Comparison of ENCODE assay signal across 8 mouse cellular contexts in the genomic region with DNA sequence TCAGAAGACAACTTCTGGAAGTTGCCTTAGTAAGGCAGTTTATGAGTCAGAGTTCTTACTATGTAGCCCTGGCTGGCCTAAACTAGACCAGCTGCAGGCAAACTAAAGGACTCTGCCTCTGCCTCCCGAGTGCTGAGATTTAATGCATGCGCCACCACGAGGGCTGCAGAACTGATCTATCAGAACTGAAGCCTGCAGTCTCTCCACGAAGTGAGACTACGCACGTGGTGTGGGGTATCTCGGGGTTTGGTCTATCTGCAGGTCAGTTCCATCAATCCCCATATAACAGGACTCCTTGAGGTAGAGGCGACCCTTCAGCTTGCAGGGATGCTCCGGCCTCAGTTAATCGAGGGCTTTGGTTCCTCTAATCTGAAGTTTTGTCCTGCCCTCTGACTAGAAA. TPM values are rescaled to one million over a fixed set of nuclear protein-coding genes. Genes with fewer than 3 reads are reported as not detected.
A peak's percentile ranks its signal among the peaks of the same experiment; 100 is the strongest.
DNase-seq lines count a peak whose midpoint lies in the region; ATAC-seq and TF ChIP-seq lines count a peak whose summit lies in the region.

No protein-coding gene starts in this region.

- H3K9ac ChIP-seq in forebrain, embryonic 13.5 days, result peak overlapping the region; percentile 95
- peak overlapping the region; percentile 95 for H3K9ac ChIP-seq in midbrain, embryonic 11.5 days (ENCODE audit: low read length)

- whole genome bisulfite sequencing in lung, adult 2 months, result 2% methylated on average over 10 of the region's 10 CpGs
- 2% methylated on average over 10 of the region's 10 CpGs for WGBS in forebrain, embryonic 13.5 days
- WGBS in midbrain, embryonic 11.5 days, result 5% methylated on average over 10 of the region's 10 CpGs

- peaks cover 1% of the 10 kb centered on the region; the same call in 1 of the 2 replicates for H3K36me3 ChIP-seq in forebrain, embryonic 13.5 days (ENCODE audit: poor library complexity, severe bottlenecking)
- no peaks in the 10 kb centered on the region for H3K36me3 ChIP-seq in midbrain, embryonic 11.5 days (ENCODE audit: control insufficient read depth, insufficient read depth, low read length)

- no peaks in the 10 kb centered on the region for H3K27me3 ChIP-seq in forebrain, embryonic 13.5 days
- no peaks in the 10 kb centered on the region for H3K27me3 ChIP-seq in midbrain, embryonic 11.5 days (ENCODE audit: control insufficient read depth, insufficient read depth, low read length)

- no peak for TF ChIP-seq POLR2A in lung, adult 2 months (IDR thresholded peaks at IDR 0.05; ENCODE audit: borderline replicate concordance, extremely low read depth, low read depth, low read length)
- TF ChIP-seq POLR2A in bone marrow macrophage, adult 2 months (IDR thresholded peaks at IDR 0.05; ENCODE audit: borderline replicate concordance, low read depth, low read length), result no peak

- peak; percentile 52 for ATAC-seq in forebrain, embryonic 13.5 days
- ATAC-seq in midbrain, embryonic 11.5 days (ENCODE audit: low FRiP score), result peak; percentile 49

- peak overlapping the region; percentile 89 for H3K4me3 ChIP-seq in lung, adult 2 months (replicated peaks; ENCODE audit: extremely low read depth, low read depth, low read length)
- peak overlapping the region; percentile 66 for H3K4me3 ChIP-seq in bone marrow macrophage, adult 2 months (ENCODE audit: insufficient read depth, low read length)
- H3K4me3 ChIP-seq in forebrain, embryonic 13.5 days, result peak overlapping the region; percentile 76
- H3K4me3 ChIP-seq in midbrain, embryonic 11.5 days (ENCODE audit: low read depth, low read length), result peak overlapping the region; percentile 83

- no peak for TF ChIP-seq CTCF in lung, adult 2 months (IDR thresholded peaks at IDR 0.05; ENCODE audit: insufficient read depth, low read length)
- no peak for TF ChIP-seq CTCF in bone marrow macrophage, adult 2 months (IDR thresholded peaks at IDR 0.05; ENCODE audit: low read depth, low read length)

- H3K27ac ChIP-seq in bone marrow macrophage, adult 2 months (ENCODE audit: insufficient read depth, low read depth, low read length), result peak overlapping the region; percentile 42
- H3K27ac ChIP-seq in forebrain, embryonic 13.5 days, result peak overlapping the region; percentile 84
- H3K27ac ChIP-seq in midbrain, embryonic 11.5 days (ENCODE audit: low read depth, low read length), result no peak overlapping the region

- no peaks in the 10 kb centered on the region for H3K9me3 ChIP-seq in forebrain, embryonic 13.5 days (replicated peaks)
- H3K9me3 ChIP-seq in midbrain, embryonic 11.5 days (ENCODE audit: control insufficient read depth, low read length), result no peaks in the 10 kb centered on the region

- H3K4me2 ChIP-seq in forebrain, embryonic 13.5 days, result peak overlapping the region; percentile 86
- H3K4me2 ChIP-seq in midbrain, embryonic 11.5 days, result peak overlapping the region; percentile 92

- DNase-seq in lung, adult 2 months, result no peak
- DNase-seq in lung, postnatal 4 days, result no peak
- DNase-seq in kidney, postnatal 36 days, result peak; percentile 17 to 48
- DNase-seq in midbrain, embryonic 11.5 days (ENCODE audit: low spot score, missing footprints), result no peak
- DNase-seq in urinary bladder, postnatal 10 days (ENCODE audit: low spot score), result no peak
- DNase-seq in urinary bladder, postnatal 4 days (ENCODE audit: low spot score in 2 of 2), result no peak

- H3K4me1 ChIP-seq in lung, adult 2 months (ENCODE audit: control insufficient read depth, insufficient read depth, low read length), result peaks cover 5% of the 10 kb centered on the region
- H3K4me1 ChIP-seq in bone marrow macrophage, adult 2 months (ENCODE audit: control insufficient read depth, insufficient read depth, low read length), result peaks cover 22% of the 10 kb centered on the region
- H3K4me1 ChIP-seq in forebrain, embryonic 13.5 days, result peaks cover 19% of the 10 kb centered on the region
- H3K4me1 ChIP-seq in midbrain, embryonic 11.5 days (ENCODE audit: control insufficient read depth, insufficient read depth, low read length), result peaks cover 8% of the 10 kb centered on the region; the same call in 1 of the 2 replicates

RNA-seq across cellular contexts. Expression of a gene that starts 0.6 kb away (rescaled TPM):
- polyA plus RNA-seq in lung, adult 2 months (2012; rRNA removed), result 27.5 and 31.8 TPM in 2 replicates
- 37.9 and 49.0 TPM in 2 replicates for polyA plus RNA-seq in bone marrow macrophage, adult 2 months (2012; ENCODE audit: insufficient read depth, insufficient read length, missing spikeins)
- polyA plus RNA-seq in forebrain, embryonic 13.5 days (2015; fragmentation: Nextera tagmentation; extraction: Ambion mirVana), result 18.8 and 22.4 TPM in 2 replicates
- 15.3 and 19.8 TPM in 2 replicates for polyA plus RNA-seq in midbrain, embryonic 11.5 days (2014; fragmentation: Nextera tagmentation; extraction: Ambion mirVana)

RNA-seq across cellular contexts. Expression of a gene that starts 39.9 kb away (rescaled TPM):
- polyA plus RNA-seq in lung, adult 2 months (2012; rRNA removed), result 0.09 and 0.21 TPM in 2 replicates
- 1.1 and 1.3 TPM in 2 replicates for polyA plus RNA-seq in bone marrow macrophage, adult 2 months (2012; ENCODE audit: insufficient read depth, insufficient read length, missing spikeins)
- polyA plus RNA-seq in forebrain, embryonic 13.5 days (2015; fragmentation: Nextera tagmentation; extraction: Ambion mirVana), result 6.6 and 8.1 TPM in 2 replicates
- 15.4 and 17.3 TPM in 2 replicates for polyA plus RNA-seq in midbrain, embryonic 11.5 days (2014; fragmentation: Nextera tagmentation; extraction: Ambion mirVana)

RNA-seq across cellular contexts. Expression of a gene that starts 40.0 kb away (rescaled TPM):
- polyA plus RNA-seq in lung, adult 2 months (2012; rRNA removed), result 2.9 and 6.0 TPM in 2 replicates
- 29.7 and 31.4 TPM in 2 replicates for polyA plus RNA-seq in bone marrow macrophage, adult 2 months (2012; ENCODE audit: insufficient read depth, insufficient read length, missing spikeins)
- polyA plus RNA-seq in forebrain, embryonic 13.5 days (2015; fragmentation: Nextera tagmentation; extraction: Ambion mirVana), result 112 and 114 TPM in 2 replicates
- 124 and 128 TPM in 2 replicates for polyA plus RNA-seq in midbrain, embryonic 11.5 days (2014; fragmentation: Nextera tagmentation; extraction: Ambion mirVana)

Comparison
In these comparisons a context has a peak if more than half of its experiments do, and no peak if none do; other contexts are left out.
1. DNase-seq: peak in kidney, postnatal 36 days (2 of 2); none in lung, adult 2 months (single experiment), lung, postnatal 4 days (0 of 2), midbrain, embryonic 11.5 days (single experiment), urinary bladder, postnatal 10 days (single experiment) and urinary bladder, postnatal 4 days (0 of 2).
2. Peak in every context shown above with its lines, with median percentiles within 50 percentile points of each other: H3K4me3 ChIP-seq.